Mouse (Mus musculus): ENCODE measurements around the gene Itih5. TPM values are rescaled to one million over a fixed set of nuclear protein-coding genes. Genes with fewer than 3 reads are reported as not detected.

The Itih5 gene
- polyA plus RNA-seq, 1 experiment from 2014 or later: 1.4 TPM

- Histone ChIP-seq H3K27ac (ENCODE audit: low read depth, low read length) (no peak overlapping the region), H3K27me3 (ENCODE audit: control insufficient read depth, insufficient read depth, low read length) (no peaks in the 10 kb centered on the region), H3K4me3 (ENCODE audit: low read depth, low read length) (no peak overlapping the region), H3K9ac (replicated peaks; ENCODE audit: low read depth, low read length) (no peak overlapping the region), H3K36me3 (ENCODE audit: control insufficient read depth, insufficient read depth, low read length) (no peaks in the 10 kb centered on the region), H3K4me1 (ENCODE audit: control insufficient read depth, insufficient read depth, low read length) (no peaks in the 10 kb centered on the region), H3K9me3 (ENCODE audit: control insufficient read depth, low read length) (no peaks in the 10 kb centered on the region), H3K4me2 (ENCODE audit: low read depth, low read length) (no peak overlapping the region)
- no peak for ATAC-seq (ENCODE audit: low read depth)
- 80% methylated on average over 3 of the region's 3 CpGs for WGBS
Observed at GRCm38 (mm10) chr2:10304911-10305310, 151.5 kb downstream of the Itih5 start.

Other genes with a start within 250 kb of the Itih5 start
- 14.3 and 14.7 TPM in 2 replicates for gene Taf3, start 105.0 kb upstream of the Itih5 start, polyA plus RNA-seq (2014; fragmentation: Nextera tagmentation; extraction: Ambion mirVana)
- 612 and 652 TPM in 2 replicates for gene Atp5c1, start 73.1 kb upstream of the Itih5 start, polyA plus RNA-seq (2014; fragmentation: Nextera tagmentation; extraction: Ambion mirVana)
- 26.8 and 29.5 TPM in 2 replicates for gene Kin, start 73.0 kb upstream of the Itih5 start, polyA plus RNA-seq (2014; fragmentation: Nextera tagmentation; extraction: Ambion mirVana)
- 0.23 and 4.1 TPM in 2 replicates for gene Itih2, start 22.2 kb upstream of the Itih5 start, polyA plus RNA-seq (2014; fragmentation: Nextera tagmentation; extraction: Ambion mirVana)
- 5.7 and 9.1 TPM in 2 replicates for gene Sfmbt2, start 216.9 kb downstream of the Itih5 start, polyA plus RNA-seq (2014; fragmentation: Nextera tagmentation; extraction: Ambion mirVana)